Mouse (Mus musculus) forebrain, embryonic 16.5 days (tissue): ENCODE measurements around the gene Fam163a. TPM values are rescaled to one million over a fixed set of nuclear protein-coding genes. Genes with fewer than 3 reads are reported as not detected.
"Not testable (repeated sequence)": the region's sequence is repeated elsewhere in the genome, so short reads cannot be mapped to it uniquely, and the experiment has no call there.

ENCODE experiments used
- ATAC-seq: fragments of 200-750 bp; cut with Nextera tagmentation; 2 replicates; pipeline ENCODE4 v1.8.0; 2017; ENCODE audit warnings: mild to moderate bottlenecking, moderate library complexity
- H3K27ac ChIP-seq: fragments of 300-500 bp; sonication (generic); 2 replicates; pipeline ENCODE4 v1.5.1; 2014; ENCODE audit warnings: low read length, control low read depth
- H3K27me3 ChIP-seq: fragments of 300-500 bp; sonication (generic); replicated peaks from 2 replicates; pipeline ENCODE4 v1.6.1; 2014; ENCODE audit warnings: low read length; ENCODE audit not compliant: control insufficient read depth, insufficient read depth
- H3K36me3 ChIP-seq: fragments of 300-500 bp; sonication (generic); 2 replicates; pipeline ENCODE4 v1.6.1; 2014; ENCODE audit not compliant: control insufficient read depth, insufficient read depth
- H3K4me1 ChIP-seq: fragments of 300-500 bp; sonication (generic); replicated peaks from 2 replicates; pipeline ENCODE4 v1.6.1; 2014; ENCODE audit warnings: low read length; ENCODE audit not compliant: control insufficient read depth, insufficient read depth
- H3K4me2 ChIP-seq: fragments of 300-500 bp; sonication (generic); 2 replicates; pipeline ENCODE4 v1.6.1; 2014; ENCODE audit warnings: mild to moderate bottlenecking, low read length, control low read depth
- H3K4me3 ChIP-seq: fragments of 300-500 bp; sonication (generic); replicated peaks from 2 replicates; pipeline ENCODE4 v1.5.1; 2014; ENCODE audit warnings: mild to moderate bottlenecking, low read length, control low read depth
- H3K9ac ChIP-seq: fragments of 300-500 bp; sonication (generic); replicated peaks from 2 replicates; pipeline ENCODE4 v1.6.1; 2014; ENCODE audit warnings: low read depth, low read length, control low read depth
- H3K9me3 ChIP-seq: fragments of 300-500 bp; sonication (generic); 2 replicates; pipeline ENCODE4 v1.6.1; 2016; ENCODE audit warnings: low read length; ENCODE audit not compliant: control insufficient read depth
- WGBS: fragments of 180-500 bp; shearing (Covaris S2); extraction: QIAGEN DNeasy Blood & Tissue Kit; methylation state at CpG from one replicate; pipeline ENCODE4 v1.1.7; 2014; 5-methylcytosine and 5-hydroxymethylcytosine counted together
- polyA plus RNA-seq: library from polyadenylated mRNA; unstranded; fragments of >200 nt; fragmentation: Nextera tagmentation; extraction: Ambion mirVana; gene quantifications from 2 replicates; pipeline ENCODE4 v1.2.1, GENCODE M21; 2015

Gene Fam163a
- polyA plus RNA-seq, 1 experiment from 2014 or later = 2.6 TPM

- no peak overlapping the region for H3K9ac ChIP-seq
- H3K9me3 ChIP-seq = no peaks in the 10 kb centered on the region
- H3K4me1 ChIP-seq = peaks cover 18% of the 10 kb centered on the region
- H3K36me3 ChIP-seq = no peaks in the 10 kb centered on the region
- H3K27me3 ChIP-seq = no peaks in the 10 kb centered on the region
- H3K27ac ChIP-seq = no peak overlapping the region
- no peak for ATAC-seq
- WGBS = 15% methylated on average over 4 of the region's 4 CpGs
- no peak overlapping the region for H3K4me3 ChIP-seq
- H3K4me2 ChIP-seq = no peak overlapping the region
Observed at GRCm38 (mm10) chr1:156043027-156043426, 161.8 kb downstream of the Fam163a start.

- Histone ChIP-seq H3K36me3 (no peaks in the 10 kb centered on the region), H3K9ac (no peak overlapping the region), H3K9me3 (no peaks in the 10 kb centered on the region), H3K4me3 (no peak overlapping the region), H3K27me3 (no peaks in the 10 kb centered on the region), H3K27ac (no peak overlapping the region), H3K4me2 (peak overlapping the region; percentile 9), H3K4me1 (peaks cover 18% of the 10 kb centered on the region)
- ATAC-seq = no peak
- WGBS = 80% methylated on average over 5 of the region's 5 CpGs
Observed at GRCm38 (mm10) chr1:156042481-156042880, 162.3 kb downstream of the Fam163a start.

GRCm38 (mm10) chr1:156041451-156042241, 163.2 kb downstream of the Fam163a start:
- H3K4me3 ChIP-seq = peak overlapping the region; percentile 32
- H3K27ac ChIP-seq = no peak overlapping the region
- H3K36me3 ChIP-seq = no peaks in the 10 kb centered on the region
- ATAC-seq = no peak
- H3K4me2 ChIP-seq = peak overlapping the region; percentile 55
- H3K9me3 ChIP-seq = no peaks in the 10 kb centered on the region
- H3K4me1 ChIP-seq = peaks cover 18% of the 10 kb centered on the region
- no peaks in the 10 kb centered on the region for H3K27me3 ChIP-seq
- WGBS = 47% methylated on average over 7 of the region's 7 CpGs
- H3K9ac ChIP-seq = no peak overlapping the region

- ATAC-seq = peak; percentile 89
- 1% methylated on average over 22 of the region's 22 CpGs for WGBS
- no peak overlapping the region for H3K27ac ChIP-seq
- no peaks in the 10 kb centered on the region for H3K9me3 ChIP-seq
- H3K4me3 ChIP-seq = peak overlapping the region; percentile 71
- no peaks in the 10 kb centered on the region for H3K36me3 ChIP-seq
- H3K4me1 ChIP-seq = peaks cover 19% of the 10 kb centered on the region
- peak overlapping the region; percentile 57 for H3K9ac ChIP-seq
- H3K4me2 ChIP-seq = peak overlapping the region; percentile 62
- H3K27me3 ChIP-seq = no peaks in the 10 kb centered on the region
Observed at GRCm38 (mm10) chr1:156040731-156041401, 164.0 kb downstream of the Fam163a start.

GRCm38 (mm10) chr1:156039989-156040388, 164.8 kb downstream of the Fam163a start:
- not testable (repeated sequence) for H3K9me3 ChIP-seq, H3K4me3 ChIP-seq, H3K27me3 ChIP-seq, H3K36me3 ChIP-seq, H3K27ac ChIP-seq, H3K4me2 ChIP-seq, ATAC-seq, H3K9ac ChIP-seq
- 62% methylated on average over 7 of the region's 7 CpGs for WGBS
- H3K4me1 ChIP-seq = peaks cover 20% of the 10 kb centered on the region

- peaks cover 19% of the 10 kb centered on the region for H3K4me1 ChIP-seq
- H3K9ac ChIP-seq = no peak overlapping the region
- H3K27me3 ChIP-seq = no peaks in the 10 kb centered on the region
- H3K4me2 ChIP-seq = no peak overlapping the region
- H3K36me3 ChIP-seq = peaks cover 4% of the 10 kb centered on the region; the same call in 1 of the 2 replicates
- H3K9me3 ChIP-seq = no peaks in the 10 kb centered on the region
- H3K4me3 ChIP-seq = no peak overlapping the region
- no peak overlapping the region for H3K27ac ChIP-seq
- ATAC-seq = no peak
- 65% methylated on average over 5 of the region's 5 CpGs for WGBS
Observed at GRCm38 (mm10) chr1:156037144-156037583, 167.7 kb downstream of the Fam163a start.

- whole genome bisulfite sequencing = under 1% methylated on average over 58 of the region's 59 CpGs
- H3K27me3 ChIP-seq = no peaks in the 10 kb centered on the region
- H3K4me2 ChIP-seq = peak within 1 kb of the TSS; percentile 64
- peaks cover 4% of the 10 kb centered on the region; the same call in 1 of the 2 replicates for H3K36me3 ChIP-seq
- peak; percentile 95 for ATAC-seq
- no peaks in the 10 kb centered on the region for H3K9me3 ChIP-seq
- H3K4me1 ChIP-seq = peaks cover 10% of the 10 kb centered on the region
- peak within 1 kb of the TSS; percentile 83 for H3K4me3 ChIP-seq
- H3K27ac ChIP-seq = peak within 1 kb of the TSS; percentile 98
- H3K9ac ChIP-seq = peak within 1 kb of the TSS; percentile 92
Observed at GRCm38 (mm10) chr1:156035930-156036737, 168.7 kb downstream of the Fam163a start, which contains the start of gene Tor1aip1. TSS of gene Tor1aip1 (minus strand) at chr1:156036480.

- no peaks in the 10 kb centered on the region for H3K27me3 ChIP-seq
- peak within 1 kb of the TSS; percentile 83 for H3K4me3 ChIP-seq
- H3K36me3 ChIP-seq = peaks cover 8% of the 10 kb centered on the region
- ATAC-seq = peak; percentile 63
- peak within 1 kb of the TSS; percentile 92 for H3K9ac ChIP-seq
- peak within 1 kb of the TSS; percentile 64 for H3K4me2 ChIP-seq
- peaks cover 10% of the 10 kb centered on the region for H3K4me1 ChIP-seq
- peak within 1 kb of the TSS; percentile 98 for H3K27ac ChIP-seq
- H3K9me3 ChIP-seq = no peaks in the 10 kb centered on the region
- under 1% methylated on average over 59 of the region's 59 CpGs for WGBS
Observed at GRCm38 (mm10) chr1:156035269-156035929, 169.4 kb downstream of the Fam163a start, which contains the start of gene Tor1aip2. TSS of gene Tor1aip2 (plus strand) at chr1:156035403.
